ENCODE assay signal across 9 mouse cellular contexts in genomic region chr1:86531547-86532321, GRCm38 (mm10). TPM values are rescaled to one million over a fixed set of nuclear protein-coding genes. Genes with fewer than 3 reads are reported as not detected.
DNase-seq lines count a peak whose midpoint lies in the region; ATAC-seq lines count a peak whose summit lies in the region.
"Had no signal": no experiment of that assay in that cellular context is flagged by ENCODE, and none has a peak within 500 bp of the region (broad histone marks: within the 10 kb centered on the region; RNA-seq: fewer than 3 reads in every experiment).

No protein-coding gene starts in this region.

- WGBS in hindbrain, embryonic 15.5 days = 9% methylated on average over 13 of the region's 13 CpGs
- 10% methylated on average over 13 of the region's 13 CpGs for WGBS in liver, embryonic 13.5 days (ENCODE audit: insufficient replicate concordance)
- 9% methylated on average over 13 of the region's 13 CpGs for WGBS in stomach, embryonic 16.5 days

- no peaks in the 10 kb centered on the region for H3K27me3 ChIP-seq in hindbrain, embryonic 15.5 days
- no peaks in the 10 kb centered on the region for H3K27me3 ChIP-seq in liver, embryonic 13.5 days
- H3K27me3 ChIP-seq in stomach, embryonic 16.5 days (ENCODE audit: control insufficient read depth, insufficient read depth, low read length) = no peaks in the 10 kb centered on the region

- 0 out of 2 replicates have a peak overlapping the region, but pooled peaks have one; percentile 18 for H3K9ac ChIP-seq in hindbrain, embryonic 15.5 days
- H3K9ac ChIP-seq in liver, embryonic 13.5 days = peak overlapping the region; percentile 39; the same call in 1 of the 2 replicates
- H3K9ac ChIP-seq in stomach, embryonic 16.5 days (ENCODE audit: low read length) = peak overlapping the region; percentile 17; the same call in 1 of the 2 replicates

- no peaks in the 10 kb centered on the region for H3K9me3 ChIP-seq in hindbrain, embryonic 15.5 days
- no peaks in the 10 kb centered on the region for H3K9me3 ChIP-seq in liver, embryonic 13.5 days (replicated peaks)
- no peaks in the 10 kb centered on the region for H3K9me3 ChIP-seq in stomach, embryonic 16.5 days (replicated peaks; ENCODE audit: control insufficient read depth, low read length)

- H3K4me1 ChIP-seq in hindbrain, embryonic 15.5 days (replicated peaks) = peaks cover 36% of the 10 kb centered on the region
- peaks cover 46% of the 10 kb centered on the region for H3K4me1 ChIP-seq in liver, embryonic 13.5 days (replicated peaks)
- H3K4me1 ChIP-seq in stomach, embryonic 16.5 days (ENCODE audit: control insufficient read depth, insufficient read depth, low read length) = peaks cover 18% of the 10 kb centered on the region

- DNase-seq in kidney, adult 11 months = peak; percentile 55
- DNase-seq in kidney, adult 18-20 months = no peak
- peak; percentile 50 for DNase-seq in c-Kit-positive CD71-positive TER-119-negative erythroid progenitor cells, embryonic 14.5 days (ENCODE audit: low read depth)
- DNase-seq in liver, embryonic 13.5 days = no peak
- no peak for DNase-seq in B cell, adult 2 months
- no peak for DNase-seq in lung, postnatal 36 days

- peak overlapping the region; percentile 7 for H3K4me3 ChIP-seq in hindbrain, embryonic 15.5 days
- no peak overlapping the region for H3K4me3 ChIP-seq in liver, embryonic 13.5 days (replicated peaks)
- no peak overlapping the region for H3K4me3 ChIP-seq in stomach, embryonic 16.5 days (replicated peaks; ENCODE audit: low read length)

- H3K27ac ChIP-seq in hindbrain, embryonic 15.5 days (replicated peaks) = peak overlapping the region; percentile 71
- H3K27ac ChIP-seq in liver, embryonic 13.5 days = peak overlapping the region; percentile 81
- H3K27ac ChIP-seq in stomach, embryonic 16.5 days (ENCODE audit: low read length) = peak overlapping the region; percentile 76
- H3K27ac ChIP-seq: macrophage had no signal

- ATAC-seq in hindbrain, embryonic 15.5 days (ENCODE audit: low FRiP score, low read depth) = peak; percentile 23; the same call in 1 of the 2 replicates
- 0 out of 2 replicates have a peak, but pooled peaks have one; percentile 1 for ATAC-seq in liver, embryonic 13.5 days (ENCODE audit: low read depth)
- ATAC-seq in stomach, embryonic 16.5 days (ENCODE audit: insufficient read depth, low FRiP score) = peak; percentile 14; the same call in 1 of the 2 replicates

- peaks cover 17% of the 10 kb centered on the region for H3K36me3 ChIP-seq in hindbrain, embryonic 15.5 days
- peaks cover 34% of the 10 kb centered on the region for H3K36me3 ChIP-seq in liver, embryonic 13.5 days
- no peaks in the 10 kb centered on the region for H3K36me3 ChIP-seq in stomach, embryonic 16.5 days (ENCODE audit: control insufficient read depth, insufficient read depth, low read length)

- peak overlapping the region; percentile 41 for H3K4me2 ChIP-seq in hindbrain, embryonic 15.5 days
- H3K4me2 ChIP-seq in liver, embryonic 13.5 days = peak overlapping the region; percentile 1; the same call in 1 of the 2 replicates
- H3K4me2 ChIP-seq in stomach, embryonic 16.5 days (ENCODE audit: low read depth, low read length) = 0 out of 2 replicates have a peak overlapping the region, but pooled peaks have one; percentile 22

RNA-seq across cellular contexts. Expression of gene Ptma, which starts 5.2 kb away (rescaled TPM):
- polyA plus RNA-seq in hindbrain, embryonic 15.5 days (2015; fragmentation: Nextera tagmentation; extraction: Ambion mirVana) = 1,392 and 1,427 TPM in 2 replicates
- 1,483 and 1,688 TPM in 2 replicates for polyA plus RNA-seq in liver, embryonic 13.5 days (2015; fragmentation: Nextera tagmentation; extraction: Ambion mirVana)
- 1,914 and 2,170 TPM in 2 replicates for polyA plus RNA-seq in stomach, embryonic 16.5 days (2015; fragmentation: Nextera tagmentation; extraction: Ambion mirVana)

RNA-seq across cellular contexts. Expression of gene Pde6d, which starts 50.7 kb away (rescaled TPM):
- polyA plus RNA-seq in hindbrain, embryonic 15.5 days (2015; fragmentation: Nextera tagmentation; extraction: Ambion mirVana) = 115 and 122 TPM in 2 replicates
- polyA plus RNA-seq in liver, embryonic 13.5 days (2015; fragmentation: Nextera tagmentation; extraction: Ambion mirVana) = 31.5 and 35.7 TPM in 2 replicates
- polyA plus RNA-seq in stomach, embryonic 16.5 days (2015; fragmentation: Nextera tagmentation; extraction: Ambion mirVana) = 32.8 and 42.9 TPM in 2 replicates

RNA-seq across cellular contexts. Expression of gene Cops7b, which starts 51.0 kb away (rescaled TPM):
- 56.5 and 63.9 TPM in 2 replicates for polyA plus RNA-seq in hindbrain, embryonic 15.5 days (2015; fragmentation: Nextera tagmentation; extraction: Ambion mirVana)
- polyA plus RNA-seq in liver, embryonic 13.5 days (2015; fragmentation: Nextera tagmentation; extraction: Ambion mirVana) = 16.7 and 18.5 TPM in 2 replicates
- polyA plus RNA-seq in stomach, embryonic 16.5 days (2015; fragmentation: Nextera tagmentation; extraction: Ambion mirVana) = 32.5 and 32.6 TPM in 2 replicates

Comparison
In these comparisons a context has a peak if more than half of its experiments do, and no peak if none do; other contexts are left out.
1. DNase-seq: peak in kidney, adult 11 months (single experiment) and c-Kit-positive CD71-positive TER-119-negative erythroid progenitor cells, embryonic 14.5 days (single experiment); none in kidney, adult 18-20 months (single experiment), liver, embryonic 13.5 days (single experiment), B cell, adult 2 months (0 of 2) and lung, postnatal 36 days (single experiment).
2. Peak in every context shown above with its lines, with median percentiles within 50 percentile points of each other: ATAC-seq, H3K27ac ChIP-seq, H3K4me2 ChIP-seq and H3K9ac ChIP-seq.